Mouse (Mus musculus): ENCODE results near the gene Eif2ak4. TPM values are rescaled to one million over a fixed set of nuclear protein-coding genes. Genes with fewer than 3 reads are reported as not detected.
A peak's percentile ranks its signal among the peaks of the same experiment; 100 is the strongest.

Gene Eif2ak4
- polyA plus RNA-seq, 2 experiments = 3.7 to 6.3 TPM

- Histone ChIP-seq H3K27ac (no peak overlapping the region), H3K9me3 (ENCODE audit: control insufficient read depth, low read length) (no peaks in the 10 kb centered on the region), H3K4me1 (replicated peaks; ENCODE audit: control insufficient read depth in 2 of 2, insufficient read depth in 2 of 2, low read length in 1 of 2) (no peaks in the 10 kb centered on the region), H3K27me3 (ENCODE audit: control insufficient read depth, insufficient read depth, low read length) (no peaks in the 10 kb centered on the region), H3K9ac (replicated peaks) (no peak overlapping the region), H3K4me3 (ENCODE audit: insufficient read depth in 1 of 2, low read depth in 2 of 2, low read length in 2 of 2) (no peak overlapping the region), H3K36me3 (replicated peaks; ENCODE audit: control insufficient read depth, insufficient read depth, low read depth) (no peaks in the 10 kb centered on the region), H3K4me2 (ENCODE audit: low read depth) (no peak overlapping the region)
- WGBS (ENCODE audit: insufficient replicate concordance) = 66% methylated on average over 29 of the region's 29 CpGs
- DNase-seq (ENCODE audit: low read depth in 3 of 3, low spot score in 3 of 3) = no peak
- TF ChIP-seq EP300 (IDR thresholded peaks at IDR 0.05; ENCODE audit: low read depth) = no peak
- TF ChIP-seq CTCF (IDR thresholded peaks at IDR 0.05; ENCODE audit: low read depth) = no peak
- ATAC-seq (ENCODE audit: insufficient read depth) = no peak
These were observed 122.3 kb downstream of the Eif2ak4 start for GRCm38 (mm10) chr2:118510447-118511310.

DNA sequence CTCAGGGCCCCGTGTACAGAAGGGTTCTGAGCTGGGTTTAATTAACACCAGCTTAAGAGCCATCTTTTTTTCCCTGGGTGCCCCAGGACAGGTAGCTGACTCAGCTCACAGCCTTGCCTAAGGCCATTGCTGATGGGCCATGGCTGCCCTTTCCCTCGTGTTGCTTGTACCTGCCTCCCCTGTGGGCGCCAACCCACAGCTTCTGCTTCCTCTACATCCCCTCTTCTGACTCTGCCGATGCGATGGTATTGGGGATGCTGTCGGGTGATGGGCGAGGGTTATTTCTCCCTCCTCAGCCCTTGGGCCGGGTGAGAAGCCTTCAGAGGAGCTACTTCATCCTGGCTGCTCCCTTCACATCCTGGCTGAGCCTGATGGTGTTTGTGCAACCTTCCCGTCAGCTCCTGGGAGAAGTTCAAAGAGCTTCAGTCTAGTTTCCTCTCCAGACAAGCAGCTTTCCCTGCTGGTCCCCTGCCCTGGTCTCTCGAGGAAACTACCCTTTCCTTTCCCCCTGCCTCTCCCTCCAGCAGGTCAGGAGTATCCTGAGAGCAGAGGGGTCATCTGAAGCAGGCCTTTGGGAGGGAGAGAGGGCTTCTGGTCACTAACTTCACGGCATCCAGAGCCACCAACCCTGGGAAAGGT is 123.5 kb downstream of the Eif2ak4 start:
- ATAC-seq (ENCODE audit: insufficient read depth) (no peak), DNase-seq (ENCODE audit: low read depth in 3 of 3, low spot score in 3 of 3) (no peak)
- Histone ChIP-seq H3K4me2 (ENCODE audit: low read depth) (no peak overlapping the region), H3K36me3 (replicated peaks; ENCODE audit: control insufficient read depth, insufficient read depth, low read depth) (no peaks in the 10 kb centered on the region), H3K4me1 (replicated peaks; ENCODE audit: control insufficient read depth in 2 of 2, insufficient read depth in 2 of 2, low read length in 1 of 2) (no peaks in the 10 kb centered on the region), H3K4me3 (ENCODE audit: insufficient read depth in 1 of 2, low read depth in 2 of 2, low read length in 2 of 2) (no peak overlapping the region), H3K27ac (no peak overlapping the region), H3K9ac (replicated peaks) (no peak overlapping the region), H3K9me3 (ENCODE audit: control insufficient read depth, low read length) (no peaks in the 10 kb centered on the region), H3K27me3 (ENCODE audit: control insufficient read depth, insufficient read depth, low read length) (no peaks in the 10 kb centered on the region)
- 37% methylated on average over 11 of the region's 11 CpGs for WGBS (ENCODE audit: insufficient replicate concordance)
- TF ChIP-seq EP300 (IDR thresholded peaks at IDR 0.05; ENCODE audit: low read depth) = no peak
- no peak for TF ChIP-seq CTCF (IDR thresholded peaks at IDR 0.05; ENCODE audit: low read depth)

DNA sequence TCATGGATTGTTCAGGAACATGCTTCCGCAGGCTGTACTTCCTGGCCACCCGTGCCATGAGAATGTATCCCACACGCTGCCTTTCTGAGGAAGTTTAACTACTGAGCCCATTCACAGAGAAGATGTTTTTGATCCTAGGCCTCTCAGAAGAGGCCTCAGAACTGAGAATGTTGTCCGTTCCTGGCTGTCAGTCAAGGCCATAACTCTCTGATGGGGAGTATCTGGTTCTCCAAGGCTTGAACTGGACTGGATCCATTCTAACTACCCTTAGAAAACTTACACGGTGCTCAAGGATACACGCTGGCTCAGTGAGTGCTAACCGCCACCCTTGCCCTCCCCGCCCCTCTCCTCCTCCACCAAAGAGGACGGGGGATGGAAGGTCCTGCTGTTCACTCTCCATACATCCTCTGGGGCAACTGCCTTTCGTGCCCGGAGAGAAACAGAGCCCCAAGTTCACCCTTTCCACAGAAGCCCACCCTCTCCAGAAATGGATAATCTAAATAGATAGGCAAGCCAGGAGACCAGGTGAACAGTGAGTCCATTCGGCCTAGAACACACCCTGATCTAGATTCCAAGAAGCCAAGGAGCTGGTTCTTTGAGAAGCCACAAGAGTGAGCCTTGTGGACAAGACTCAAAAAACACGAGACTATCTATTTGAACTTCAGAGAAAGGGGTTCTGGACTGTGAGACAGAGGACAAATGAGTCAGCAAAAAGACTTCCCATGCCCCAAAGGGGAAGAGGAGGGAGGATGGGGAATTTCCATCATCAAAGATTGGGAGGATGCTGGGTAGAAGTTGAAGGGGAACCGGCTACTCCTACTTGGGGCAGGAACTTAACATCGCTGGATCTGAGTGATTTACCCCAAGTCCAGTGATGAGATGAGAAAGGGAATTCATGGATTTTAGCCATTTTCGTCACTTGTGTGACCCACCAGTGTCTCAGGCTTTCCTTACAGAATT is 124.3 kb downstream of the Eif2ak4 start:
- Histone ChIP-seq H3K4me1 (replicated peaks; ENCODE audit: control insufficient read depth in 2 of 2, insufficient read depth in 2 of 2, low read length in 1 of 2) (no peaks in the 10 kb centered on the region), H3K27ac (no peak overlapping the region), H3K27me3 (ENCODE audit: control insufficient read depth, insufficient read depth, low read length) (no peaks in the 10 kb centered on the region), H3K4me2 (ENCODE audit: low read depth) (no peak overlapping the region), H3K4me3 (ENCODE audit: insufficient read depth in 1 of 2, low read depth in 2 of 2, low read length in 2 of 2) (no peak overlapping the region), H3K9ac (replicated peaks) (no peak overlapping the region), H3K36me3 (replicated peaks; ENCODE audit: control insufficient read depth, insufficient read depth, low read depth) (no peaks in the 10 kb centered on the region), H3K9me3 (ENCODE audit: control insufficient read depth, low read length) (no peaks in the 10 kb centered on the region)
- WGBS (ENCODE audit: insufficient replicate concordance) = 55% methylated on average over 16 of the region's 16 CpGs
- DNase-seq (ENCODE audit: low read depth in 3 of 3, low spot score in 3 of 3) (no peak), ATAC-seq (ENCODE audit: insufficient read depth) (no peak)
- no peak for TF ChIP-seq CTCF (IDR thresholded peaks at IDR 0.05; ENCODE audit: low read depth)
- TF ChIP-seq EP300 (IDR thresholded peaks at IDR 0.05; ENCODE audit: low read depth) = no peak

GRCm38 (mm10) chr2:118520042-118520933 is 131.9 kb downstream of the Eif2ak4 start:
- Histone ChIP-seq H3K4me3 (ENCODE audit: insufficient read depth in 1 of 2, low read depth in 2 of 2, low read length in 2 of 2) (no peak overlapping the region), H3K27me3 (ENCODE audit: control insufficient read depth, insufficient read depth, low read length) (no peaks in the 10 kb centered on the region), H3K4me1 (replicated peaks; ENCODE audit: control insufficient read depth in 2 of 2, insufficient read depth in 2 of 2, low read length in 1 of 2) (peaks cover 0 to 14% of the 10 kb centered on the region in 2 experiments; a peak in 2 of 4 replicates), H3K27ac (no peak overlapping the region), H3K4me2 (ENCODE audit: low read depth) (no peak overlapping the region), H3K9me3 (ENCODE audit: control insufficient read depth, low read length) (no peaks in the 10 kb centered on the region), H3K36me3 (replicated peaks; ENCODE audit: control insufficient read depth, insufficient read depth, low read depth) (no peaks in the 10 kb centered on the region), H3K9ac (replicated peaks) (no peak overlapping the region)
- DNase-seq (ENCODE audit: low read depth in 3 of 3, low spot score in 3 of 3) (no peak), ATAC-seq (ENCODE audit: insufficient read depth) (peak; percentile 50; the same call in 1 of the 2 replicates)
- TF ChIP-seq EP300 (IDR thresholded peaks at IDR 0.05; ENCODE audit: low read depth) (no peak), CTCF (IDR thresholded peaks at IDR 0.05; ENCODE audit: low read depth) (no peak)
- WGBS (ENCODE audit: insufficient replicate concordance) = 27% methylated on average over 9 of the region's 9 CpGs

Measured in liver, embryonic 14.5 days (tissue).